Mouse (Mus musculus) E14TG2a.4 (cell line): ENCODE data around the gene Ttc7.

ENCODE experiments used
- H3K27me3 ChIP-seq: 2 replicates; pipeline ENCODE4 v1.6.1; 2014; ENCODE audit warnings: low read length, control low read depth; ENCODE audit not compliant: insufficient read depth
- H3K36me3 ChIP-seq: 2 replicates; pipeline ENCODE4 v1.6.1; 2014; ENCODE audit warnings: low read length, control low read depth; ENCODE audit not compliant: insufficient read depth
- H3K4me1 ChIP-seq: replicated peaks from 2 replicates; pipeline ENCODE4 v1.6.1; 2014; ENCODE audit warnings: low read depth, low read length, control low read depth
- H3K4me3 ChIP-seq: replicated peaks from 2 replicates; pipeline ENCODE4 v1.5.1; 2014; ENCODE audit warnings: mild to moderate bottlenecking, low read length
- H3K9me3 ChIP-seq: 2 replicates; pipeline ENCODE4 v1.6.1; 2014; ENCODE audit warnings: low read length, control low read depth
- CTCF ChIP-seq: conservative IDR thresholded peaks from 2 replicates; pipeline ENCODE4 v1.5.1; 2014; ENCODE audit warnings: low read length
- NANOG ChIP-seq: IDR thresholded peaks from 2 replicates; pipeline ENCODE4 v1.6.1; 2014; ENCODE audit warnings: borderline replicate concordance, low read length, mixed read lengths
- POU5F1 ChIP-seq: IDR thresholded peaks from 2 replicates; pipeline ENCODE4 v1.6.1; 2014; ENCODE audit warnings: low read length, borderline replicate concordance

Gene Ttc7

GRCm38 (mm10) chr17:87264054-87264830 is 18.4 kb upstream of the Ttc7 start:
- peaks cover 28% of the 10 kb centered on the region for H3K4me1 ChIP-seq
- TF ChIP-seq CTCF (no peak), POU5F1 (no peak), NANOG (no peak)

GRCm38 (mm10) chr17:87264927-87265791 is 17.5 kb upstream of the Ttc7 start:
- Histone ChIP-seq H3K9me3 (no peaks in the 10 kb centered on the region), H3K36me3 (peaks cover 12% of the 10 kb centered on the region), H3K4me1 (peaks cover 24% of the 10 kb centered on the region), H3K4me3 (peak overlapping the region; percentile 91), H3K27me3 (peaks cover 27% of the 10 kb centered on the region)
- no peak for TF ChIP-seq CTCF
- TF ChIP-seq NANOG = no peak
- TF ChIP-seq POU5F1 = no peak

More at GRCm38 (mm10) chr17:87264054-87264830, 18.4 kb upstream of the Ttc7 start:
- peak overlapping the region; percentile 91; the same call in 1 of the 2 replicates for H3K4me3 ChIP-seq
- peaks cover 17% of the 10 kb centered on the region for H3K36me3 ChIP-seq
- H3K27me3 ChIP-seq = peaks cover 23% of the 10 kb centered on the region
- no peaks in the 10 kb centered on the region for H3K9me3 ChIP-seq

GRCm38 (mm10) chr17:87265792-87266186 is 16.9 kb upstream of the Ttc7 start, which contains the start of gene Mcfd2:
Gene Mcfd2, minus strand, starts transcription at chr17:87265935.
- peak within 1 kb of the TSS; percentile 91 for H3K4me3 ChIP-seq
- TF ChIP-seq CTCF (no peak), POU5F1 (no peak), NANOG (no peak)
- H3K9me3 ChIP-seq = no peaks in the 10 kb centered on the region
- H3K27me3 ChIP-seq = peaks cover 27% of the 10 kb centered on the region
- H3K36me3 ChIP-seq = peaks cover 8% of the 10 kb centered on the region; the same call in 1 of the 2 replicates
- H3K4me1 ChIP-seq = peaks cover 24% of the 10 kb centered on the region

GRCm38 (mm10) chr17:87269454-87269853 is 13.2 kb upstream of the Ttc7 start:
- Histone ChIP-seq H3K27me3 (peaks cover 33% of the 10 kb centered on the region), H3K36me3 (no peaks in the 10 kb centered on the region), H3K4me3 (no peak overlapping the region), H3K9me3 (no peaks in the 10 kb centered on the region), H3K4me1 (peaks cover 7% of the 10 kb centered on the region)
- no peak for TF ChIP-seq POU5F1
- TF ChIP-seq NANOG = no peak
- no peak for TF ChIP-seq CTCF

GRCm38 (mm10) chr17:87275363-87276341 is 7.0 kb upstream of the Ttc7 start:
- no peak for TF ChIP-seq NANOG
- no peak for TF ChIP-seq CTCF
- TF ChIP-seq POU5F1 = no peak
- H3K27me3 ChIP-seq = peaks cover 22% of the 10 kb centered on the region
- H3K9me3 ChIP-seq = no peaks in the 10 kb centered on the region
- H3K36me3 ChIP-seq = no peaks in the 10 kb centered on the region
- no peak overlapping the region for H3K4me3 ChIP-seq
- H3K4me1 ChIP-seq = no peaks in the 10 kb centered on the region

GRCm38 (mm10) chr17:87282007-87282705 is 530 bp upstream of the Ttc7 start:
- Histone ChIP-seq H3K4me1 (peaks cover 31% of the 10 kb centered on the region), H3K27me3 (peaks cover 50% of the 10 kb centered on the region), H3K9me3 (no peaks in the 10 kb centered on the region), H3K36me3 (no peaks in the 10 kb centered on the region), H3K4me3 (peak overlapping the region; percentile 96)
- TF ChIP-seq POU5F1 (no peak), CTCF (no peak), NANOG (no peak)

- no peak for TF ChIP-seq POU5F1
- no peak for TF ChIP-seq CTCF
- no peak for TF ChIP-seq NANOG
- Histone ChIP-seq H3K36me3 (no peaks in the 10 kb centered on the region), H3K9me3 (no peaks in the 10 kb centered on the region), H3K27me3 (peaks cover 50% of the 10 kb centered on the region), H3K4me1 (peaks cover 38% of the 10 kb centered on the region), H3K4me3 (peak overlapping the region; percentile 96)
These were observed 519 bp downstream of the Ttc7 start for GRCm38 (mm10) chr17:87283055-87283754.
